Mouse (Mus musculus) urinary bladder, postnatal 10 days (tissue): ENCODE measurements around the gene Gm20908.
"Not testable (repeated sequence)": the region's sequence is repeated elsewhere in the genome, so short reads cannot be mapped to it uniquely, and the experiment has no call there.

Experiments used
- DNase-seq: peaks from one replicate; pipeline ENCODE4 v3.0.0; 2022; ENCODE audit warnings: low spot score

The Gm20908 gene

DNA sequence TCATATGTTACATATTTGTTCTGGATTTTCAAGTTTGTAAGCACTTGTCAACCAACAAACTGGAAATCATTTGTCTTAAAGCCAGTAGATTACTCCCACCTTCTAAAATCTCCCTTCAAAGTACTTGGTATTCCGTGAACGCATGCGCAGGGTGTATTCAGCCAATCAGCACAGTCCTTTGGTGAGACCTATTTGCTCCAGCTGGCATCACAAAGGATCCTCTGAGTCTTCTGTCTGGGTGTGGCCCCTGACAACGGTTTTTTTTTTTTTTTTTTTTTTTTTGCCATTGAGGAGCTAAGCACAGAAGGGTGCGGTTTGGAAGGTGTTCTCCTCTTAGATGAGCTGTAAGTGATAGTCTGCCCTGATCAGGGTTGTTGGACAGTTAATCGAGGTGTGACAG lies at the start of gene Gm20908:
Gm20908 (plus strand) TSS at position 301 of the 400 bp plus-strand sequence.
- DNase-seq = not testable (repeated sequence)
